Mouse (Mus musculus) cerebellum, postnatal 10 days (tissue): ENCODE data around the gene Necap2.

Source experiments
- DNase-seq, 2 experiments: peaks; one replicate each; pipeline ENCODE4 v3.0.0; 2021; ENCODE audit warnings: mixed read lengths in 2 of 2

The Necap2 gene

GRCm38 (mm10) chr4:141072502-141072901, 5.7 kb downstream of the Necap2 start:
- DNase-seq = no peak

- DNase-seq = peak; percentile 78 to 86
These were observed 8.4 kb downstream of the Necap2 start for GRCm38 (mm10) chr4:141069731-141070130.

GRCm38 (mm10) chr4:141068655-141069054, 9.5 kb downstream of the Necap2 start:
- no peak for DNase-seq

- peak; percentile 36 to 43 for DNase-seq
These were observed 10.6 kb downstream of the Necap2 start for GRCm38 (mm10) chr4:141067516-141068046.

GRCm38 (mm10) chr4:141066709-141067515, 11.2 kb downstream of the Necap2 start:
- peak; percentile 87 to 88 for DNase-seq

- DNase-seq = peak; percentile 90 to 91
These were observed 13.0 kb downstream of the Necap2 start for GRCm38 (mm10) chr4:141065123-141065522.

- DNase-seq = no peak
These were observed 14.0 kb downstream of the Necap2 start for GRCm38 (mm10) chr4:141064104-141064659.

- peak; percentile 100 for DNase-seq
These were observed 17.5 kb downstream of the Necap2 start, which contains the start of gene Crocc for GRCm38 (mm10) chr4:141060426-141061301. Crocc (minus strand) TSS chr4:141060550.

- peak in 1 of 2 experiments; percentile 25 for DNase-seq
These were observed 18.3 kb downstream of the Necap2 start for GRCm38 (mm10) chr4:141059616-141060425.

GRCm38 (mm10) chr4:141058835-141059234, 19.3 kb downstream of the Necap2 start:
- no peak for DNase-seq

GRCm38 (mm10) chr4:141056970-141057369, 21.2 kb downstream of the Necap2 start:
- DNase-seq = no peak

GRCm38 (mm10) chr4:141053568-141054161, 24.5 kb downstream of the Necap2 start:
- peak; percentile 76 for DNase-seq

- DNase-seq = no peak
These were observed 25.0 kb downstream of the Necap2 start for GRCm38 (mm10) chr4:141053138-141053537.

- DNase-seq = peak; percentile 31 to 49
These were observed 25.7 kb downstream of the Necap2 start for GRCm38 (mm10) chr4:141052442-141052841.

GRCm38 (mm10) chr4:141049476-141049835, 28.7 kb downstream of the Necap2 start:
- DNase-seq = peak in 1 of 2 experiments; percentile 47

- DNase-seq = peak in 1 of 2 experiments; percentile 26
These were observed 29.2 kb downstream of the Necap2 start for GRCm38 (mm10) chr4:141048810-141049475.

- peak; percentile 80 to 81 for DNase-seq
These were observed 33.3 kb downstream of the Necap2 start for GRCm38 (mm10) chr4:141044816-141045215.

- peak in 1 of 2 experiments; percentile 36 for DNase-seq
These were observed 37.0 kb downstream of the Necap2 start for GRCm38 (mm10) chr4:141041117-141041516.

- peak; percentile 63 to 68 for DNase-seq
These were observed 44.3 kb downstream of the Necap2 start for GRCm38 (mm10) chr4:141033606-141034549.

GRCm38 (mm10) chr4:141031733-141032132, 46.4 kb downstream of the Necap2 start:
- DNase-seq = peak; percentile 93 to 95
